Mouse (Mus musculus) E14TG2a.4 (cell line): ENCODE data around the gene Swi5.

Experiments used
- H3K27me3 ChIP-seq: 2 replicates; pipeline ENCODE4 v1.6.1; 2014; ENCODE audit warnings: low read length, control low read depth; ENCODE audit not compliant: insufficient read depth
- H3K36me3 ChIP-seq: 2 replicates; pipeline ENCODE4 v1.6.1; 2014; ENCODE audit warnings: low read length, control low read depth; ENCODE audit not compliant: insufficient read depth
- H3K4me1 ChIP-seq: replicated peaks from 2 replicates; pipeline ENCODE4 v1.6.1; 2014; ENCODE audit warnings: low read depth, low read length, control low read depth
- H3K4me3 ChIP-seq: replicated peaks from 2 replicates; pipeline ENCODE4 v1.5.1; 2014; ENCODE audit warnings: mild to moderate bottlenecking, low read length
- H3K9me3 ChIP-seq: 2 replicates; pipeline ENCODE4 v1.6.1; 2014; ENCODE audit warnings: low read length, control low read depth
- CTCF ChIP-seq: conservative IDR thresholded peaks from 2 replicates; pipeline ENCODE4 v1.5.1; 2014; ENCODE audit warnings: low read length
- NANOG ChIP-seq: IDR thresholded peaks from 2 replicates; pipeline ENCODE4 v1.6.1; 2014; ENCODE audit warnings: borderline replicate concordance, low read length, mixed read lengths
- POU5F1 ChIP-seq: IDR thresholded peaks from 2 replicates; pipeline ENCODE4 v1.6.1; 2014; ENCODE audit warnings: low read length, borderline replicate concordance

The Swi5 gene

DNA sequence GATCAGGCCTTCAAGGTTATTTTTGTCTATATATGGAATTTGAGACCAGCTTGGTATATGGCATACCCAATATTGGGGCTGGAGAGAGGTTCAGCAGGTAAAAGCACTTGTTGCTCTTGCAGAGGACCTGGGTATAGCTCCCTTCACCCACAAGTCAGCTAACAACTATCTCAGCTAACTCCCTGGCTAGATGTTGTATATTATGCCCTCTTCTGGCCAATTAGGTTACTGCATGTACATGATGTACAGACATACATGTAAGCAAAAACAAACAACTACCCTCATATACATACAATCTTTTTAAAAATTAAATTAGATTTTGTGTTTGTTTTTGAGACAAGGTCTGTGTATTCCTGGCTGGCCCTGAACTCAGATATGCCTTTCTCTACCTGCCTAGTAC lies 1.7 kb upstream of the Swi5 start:
- TF ChIP-seq CTCF (peak; percentile 64), POU5F1 (no peak)
- 0 out of 2 replicates have a peak overlapping the region, but pooled peaks have one; percentile 92 for H3K4me3 ChIP-seq
- no peaks in the 10 kb centered on the region for H3K9me3 ChIP-seq
- peaks cover 29% of the 10 kb centered on the region for H3K4me1 ChIP-seq
- peaks cover 59% of the 10 kb centered on the region for H3K36me3 ChIP-seq
- H3K27me3 ChIP-seq: no peaks in the 10 kb centered on the region

DNA sequence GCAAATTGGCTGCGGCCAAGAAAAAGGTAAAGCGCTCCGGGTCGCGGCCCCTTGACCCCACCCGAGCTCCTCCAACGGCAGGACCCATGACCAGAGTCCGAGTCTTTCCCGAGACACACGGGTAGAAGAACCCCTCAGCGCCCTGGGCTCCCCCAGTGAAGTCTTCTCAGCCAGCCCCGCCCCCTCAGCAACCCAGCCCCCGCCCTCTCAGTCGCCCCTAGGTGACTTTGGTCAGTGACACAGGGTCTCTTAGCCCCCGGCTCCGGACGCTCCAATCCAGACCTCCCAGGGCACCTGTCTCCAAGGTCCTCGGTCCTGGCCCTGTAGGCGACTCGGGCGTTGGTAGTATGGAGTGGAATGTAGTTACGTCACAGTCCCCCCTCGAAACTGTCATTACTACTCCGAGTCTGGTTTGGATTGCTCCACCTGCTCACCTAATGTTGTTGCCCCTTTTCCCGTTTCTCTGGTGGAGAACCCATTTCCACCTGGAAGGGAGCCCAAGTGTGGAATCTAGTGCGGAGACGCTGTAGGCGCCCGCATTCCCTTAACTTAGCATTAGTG lies 576 bp upstream of the Swi5 start:
- no peak for TF ChIP-seq POU5F1
- H3K4me1 ChIP-seq: peaks cover 30% of the 10 kb centered on the region
- H3K27me3 ChIP-seq: no peaks in the 10 kb centered on the region
- no peaks in the 10 kb centered on the region for H3K9me3 ChIP-seq
- H3K4me3 ChIP-seq: peak overlapping the region; percentile 92
- H3K36me3 ChIP-seq: peaks cover 59% of the 10 kb centered on the region

DNA sequence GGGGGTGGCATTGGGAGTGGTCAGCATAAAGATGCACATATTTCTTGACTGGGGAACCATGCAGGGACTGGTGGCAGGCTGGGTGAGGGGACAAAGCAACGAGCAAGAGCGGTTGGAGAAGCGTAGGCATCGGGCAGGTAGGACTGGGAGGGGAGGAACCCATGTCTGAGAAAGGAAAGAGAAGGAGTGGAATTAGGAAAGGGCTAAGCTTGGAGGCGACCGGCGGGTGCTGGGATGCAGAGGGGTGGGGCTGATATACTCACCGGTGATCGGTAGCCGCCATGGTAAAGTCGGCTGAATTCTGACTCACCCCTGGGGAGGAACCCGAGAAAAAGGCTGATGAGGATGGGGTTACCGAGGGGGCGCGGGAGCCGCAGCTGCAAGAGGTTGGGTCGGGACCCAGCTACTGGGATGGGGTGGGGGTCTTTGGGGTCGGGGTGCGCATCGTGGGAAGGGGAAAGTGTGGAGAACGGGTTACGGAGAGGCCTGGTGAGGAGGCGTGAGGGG lies 488 bp downstream of the Swi5 start, which contains the start of gene Golga2:
Golga2 (plus strand) TSS at position 51 of the 507 bp plus-strand sequence.
- H3K4me3 ChIP-seq: peak within 1 kb of the TSS; percentile 92
- H3K4me1 ChIP-seq: peaks cover 36% of the 10 kb centered on the region
- no peaks in the 10 kb centered on the region for H3K27me3 ChIP-seq
- TF ChIP-seq CTCF: no peak
- TF ChIP-seq NANOG: no peak
- no peak for TF ChIP-seq POU5F1
- no peaks in the 10 kb centered on the region for H3K9me3 ChIP-seq
- H3K36me3 ChIP-seq: peaks cover 60% of the 10 kb centered on the region

DNA sequence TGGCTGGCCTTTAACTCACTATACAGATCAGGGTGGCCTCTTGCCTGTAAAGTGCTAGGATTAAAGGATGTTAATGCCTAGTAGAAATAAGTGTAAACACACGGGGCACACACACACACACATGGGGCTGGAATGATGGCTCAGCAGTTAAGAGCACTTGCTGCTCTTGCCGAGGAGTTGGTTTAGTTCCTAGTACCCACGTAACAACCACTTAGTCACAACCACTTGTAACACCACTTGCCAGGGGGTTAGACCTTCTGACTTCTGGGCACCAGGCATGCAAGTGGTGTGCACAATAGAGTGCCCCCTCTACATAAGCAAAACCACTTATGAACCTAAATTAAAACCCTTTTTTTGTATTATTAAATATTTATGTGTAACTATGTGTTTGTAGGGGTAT lies 3.9 kb downstream of the Swi5 start:
- Histone ChIP-seq H3K36me3 (peaks cover 78% of the 10 kb centered on the region), H3K4me3 (no peak overlapping the region), H3K27me3 (no peaks in the 10 kb centered on the region), H3K4me1 (peaks cover 33% of the 10 kb centered on the region), H3K9me3 (no peaks in the 10 kb centered on the region)
- no peak for TF ChIP-seq NANOG

DNA sequence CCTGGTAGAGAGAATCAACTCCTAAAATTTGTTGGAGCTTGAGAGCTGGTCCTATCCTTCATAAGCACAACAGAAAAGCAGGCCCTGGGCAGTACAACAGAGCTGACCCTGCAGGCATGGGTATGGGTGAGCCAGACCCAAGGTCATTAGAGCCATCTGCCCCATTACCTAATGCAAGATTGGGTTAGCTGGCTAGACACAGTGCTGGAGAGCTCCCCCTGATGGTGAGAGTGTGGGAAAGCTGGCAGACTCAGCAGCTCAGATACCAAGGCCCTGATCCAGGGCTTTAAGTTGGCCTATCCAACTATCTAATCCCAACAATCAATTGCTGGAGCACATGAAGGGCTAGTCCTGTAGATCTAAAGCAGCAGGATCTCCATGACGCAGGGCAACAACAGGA lies 5.1 kb downstream of the Swi5 start:
- Histone ChIP-seq H3K4me3 (no peak overlapping the region), H3K27me3 (no peaks in the 10 kb centered on the region), H3K4me1 (peaks cover 28% of the 10 kb centered on the region), H3K36me3 (peaks cover 91% of the 10 kb centered on the region), H3K9me3 (no peaks in the 10 kb centered on the region)
- TF ChIP-seq POU5F1 (no peak), CTCF (peak; percentile 63)

DNA sequence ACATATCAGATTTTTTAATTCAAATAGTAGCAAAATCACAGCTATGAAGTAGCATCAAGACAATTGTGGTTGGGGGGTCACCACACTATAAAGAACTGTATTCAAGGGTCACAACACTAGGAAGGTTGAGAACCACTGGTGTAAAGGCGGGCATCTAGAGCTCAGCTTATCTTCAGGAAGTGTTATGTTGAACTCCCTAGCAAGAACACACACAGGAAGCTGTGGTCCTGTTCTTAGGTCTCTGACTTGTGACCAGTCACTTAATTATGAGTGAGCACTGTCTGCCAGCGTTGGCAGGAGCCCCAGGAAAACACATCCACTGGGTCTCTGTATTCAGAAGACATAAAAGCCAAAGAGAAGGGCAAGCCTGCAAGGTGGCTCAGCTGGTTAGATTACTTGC lies 5.6 kb downstream of the Swi5 start:
- H3K4me3 ChIP-seq: no peak overlapping the region

DNA sequence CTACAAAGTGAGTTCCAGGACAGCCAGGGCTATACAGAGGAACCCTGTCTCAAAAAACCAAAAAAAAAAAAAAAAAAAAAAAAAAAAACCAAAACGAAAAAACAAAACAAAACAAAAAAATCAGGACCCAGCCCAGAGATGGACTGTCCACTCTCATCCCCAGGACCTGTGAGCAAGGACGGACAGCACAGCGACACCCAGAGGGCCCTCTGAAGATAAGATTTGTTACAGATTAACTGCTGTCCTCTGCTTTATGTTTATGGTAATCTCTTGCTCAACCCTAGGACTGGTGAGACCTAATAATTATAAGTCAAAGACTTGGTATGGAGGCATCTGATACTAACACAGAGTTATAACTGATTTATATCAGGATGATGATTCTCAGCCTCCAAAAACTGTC lies 12.1 kb downstream of the Swi5 start:
- Histone ChIP-seq H3K36me3 (peaks cover 39% of the 10 kb centered on the region), H3K9me3 (peaks cover 20% of the 10 kb centered on the region), H3K4me3 (no peak overlapping the region), H3K4me1 (no peaks in the 10 kb centered on the region), H3K27me3 (peaks cover 13% of the 10 kb centered on the region)
- no peak for TF ChIP-seq CTCF
- no peak for TF ChIP-seq NANOG
- no peak for TF ChIP-seq POU5F1

More for the DNA sequence above, 5.6 kb downstream of the Swi5 start:
- peaks cover 28% of the 10 kb centered on the region for H3K4me1 ChIP-seq
- H3K27me3 ChIP-seq: no peaks in the 10 kb centered on the region
- TF ChIP-seq CTCF (no peak), NANOG (no peak), POU5F1 (no peak)
- H3K36me3 ChIP-seq: peaks cover 95% of the 10 kb centered on the region
- H3K9me3 ChIP-seq: no peaks in the 10 kb centered on the region

DNA sequence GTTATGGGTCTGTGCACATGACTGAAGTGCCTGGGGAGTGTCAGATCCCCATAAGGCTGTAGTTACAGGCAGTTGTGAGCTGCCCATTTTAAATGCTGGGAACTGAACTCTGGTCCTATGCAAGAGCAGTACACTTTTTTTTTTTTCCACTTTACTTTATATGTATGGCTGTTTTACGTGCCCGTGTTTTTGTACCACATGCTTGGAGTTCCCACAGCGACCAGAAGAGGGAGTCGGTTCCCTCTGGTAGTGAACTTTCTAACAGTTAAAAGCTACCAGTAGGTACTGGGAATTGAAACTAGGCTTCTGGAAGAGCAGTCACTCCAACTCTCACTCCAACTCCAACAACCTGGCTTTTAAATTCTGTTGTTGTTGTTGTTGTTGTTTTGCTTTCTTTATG lies 27.2 kb downstream of the Swi5 start:
- Histone ChIP-seq H3K36me3 (peaks cover 35% of the 10 kb centered on the region), H3K9me3 (no peaks in the 10 kb centered on the region), H3K4me1 (peaks cover 40% of the 10 kb centered on the region), H3K4me3 (peak overlapping the region; percentile 96; the same call in 1 of the 2 replicates), H3K27me3 (no peaks in the 10 kb centered on the region)
- TF ChIP-seq CTCF (peak; percentile 77), POU5F1 (no peak), NANOG (no peak)

DNA sequence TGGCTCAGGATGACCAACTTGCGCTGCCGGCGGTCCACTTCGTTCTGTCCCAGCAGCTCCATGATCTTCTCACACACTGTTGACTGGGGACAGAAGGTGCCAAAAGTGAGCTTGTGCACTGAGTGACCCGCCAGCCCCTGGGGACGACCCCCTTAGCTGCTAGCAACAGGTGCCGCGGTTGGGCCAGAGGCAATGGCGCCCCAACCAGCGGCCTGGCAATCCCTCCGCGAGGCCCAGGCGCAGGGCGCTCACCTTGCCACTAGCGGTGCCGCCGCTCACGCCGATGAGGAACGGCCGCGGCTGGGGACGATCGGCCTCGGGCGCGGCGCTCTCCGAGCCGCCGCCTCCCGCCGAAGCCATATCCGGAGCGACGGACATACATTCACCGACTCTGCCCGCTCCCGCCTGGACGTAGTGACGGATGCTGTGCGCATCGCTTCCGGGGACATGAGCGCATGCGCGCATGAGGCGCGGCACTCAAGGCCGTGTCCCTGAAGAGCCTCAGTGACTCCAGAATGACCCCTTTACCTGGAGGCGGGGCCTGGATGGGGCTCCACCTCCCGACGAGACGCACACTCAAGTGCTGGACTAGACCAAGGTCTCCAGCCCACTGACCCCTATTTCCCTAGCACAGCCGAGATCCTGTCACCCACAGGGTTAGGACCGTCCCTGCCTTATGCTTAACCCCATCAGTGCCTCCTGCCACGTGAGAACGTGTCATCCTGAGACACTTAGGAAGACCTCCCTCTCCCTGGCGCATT lies 28.0 kb downstream of the Swi5 start, which contains the start of gene Uck1:
Uck1 (minus strand) TSS at position 503 of the 761 bp plus-strand sequence.
- no peaks in the 10 kb centered on the region for H3K9me3 ChIP-seq
- H3K36me3 ChIP-seq: peaks cover 39% of the 10 kb centered on the region
- no peaks in the 10 kb centered on the region for H3K27me3 ChIP-seq
- TF ChIP-seq NANOG (no peak), CTCF (no peak), POU5F1 (no peak)
- H3K4me3 ChIP-seq: peak within 1 kb of the TSS; percentile 96
- H3K4me1 ChIP-seq: peaks cover 40% of the 10 kb centered on the region
